Mouse (Mus musculus) kidney, postnatal 10 days (tissue): Measurements from ENCODE around the gene Pgm2l1.
A peak's percentile ranks its signal among the peaks of the same experiment; 100 is the strongest.

Experiments used
- DNase-seq: peaks from one replicate; pipeline ENCODE4 v3.0.0; 2021; ENCODE audit warnings: mixed read lengths

Pgm2l1 gene

GRCm38 (mm10) chr7:100227158-100227875, at the start of gene Pgm2l1:
Gene Pgm2l1 (plus strand): TSS chr7:100227394.
- peak; percentile 98 for DNase-seq

- peak; percentile 70 for DNase-seq
Measured at GRCm38 (mm10) chr7:100178016-100178890, 48.9 kb upstream of the Pgm2l1 start.

- DNase-seq = peak; percentile 15
Measured at GRCm38 (mm10) chr7:100178891-100179233, 48.3 kb upstream of the Pgm2l1 start.

- no peak for DNase-seq
Measured at GRCm38 (mm10) chr7:100179394-100179793, 47.8 kb upstream of the Pgm2l1 start.

DNA sequence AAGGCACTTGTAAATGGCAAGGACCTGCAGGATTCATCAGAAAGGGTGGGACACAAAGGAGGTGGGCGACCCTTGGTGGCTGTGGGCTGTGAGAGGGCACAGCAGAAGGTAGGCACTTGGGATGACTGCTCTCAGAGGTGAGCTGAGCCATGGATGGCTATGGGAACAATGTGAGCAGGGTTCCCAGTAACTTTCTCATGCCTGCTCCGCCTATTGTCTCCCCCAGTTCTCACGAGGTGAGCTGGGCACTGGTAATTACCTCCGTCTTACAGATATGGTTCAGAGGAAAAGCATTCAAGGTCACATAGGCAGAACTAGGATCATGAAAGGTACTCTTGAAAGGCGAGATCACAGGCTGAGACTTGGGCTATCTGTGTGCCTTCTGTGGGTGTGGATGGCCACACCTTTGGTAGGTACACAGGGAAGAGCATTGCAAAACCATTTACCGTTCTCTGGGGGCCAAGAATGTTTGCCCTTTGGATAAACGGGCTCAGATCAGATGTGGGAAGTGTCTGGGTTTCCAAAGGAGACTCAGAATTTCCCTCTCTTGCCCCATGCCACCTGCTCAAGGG, 47.3 kb upstream of the Pgm2l1 start:
- no peak for DNase-seq

DNA sequence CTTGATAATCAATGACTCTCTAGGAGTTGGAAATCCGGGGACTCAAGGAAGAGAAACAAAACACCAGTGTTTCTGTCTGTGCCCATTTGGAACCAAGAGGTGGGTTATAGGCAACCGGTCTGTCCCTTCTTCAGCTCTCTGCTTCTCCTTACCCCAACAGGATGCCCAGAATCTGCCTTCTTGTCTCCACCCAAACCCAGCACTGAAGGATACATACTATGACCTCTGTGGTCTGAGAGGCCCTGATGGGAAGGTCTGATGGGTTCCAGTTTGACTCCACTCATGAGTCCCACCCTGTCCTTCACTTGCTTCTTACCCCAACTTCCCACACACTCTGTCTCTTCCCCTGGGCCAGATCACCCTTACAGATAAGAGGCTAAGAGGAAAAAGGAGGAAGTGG, 46.0 kb upstream of the Pgm2l1 start:
- no peak for DNase-seq

DNA sequence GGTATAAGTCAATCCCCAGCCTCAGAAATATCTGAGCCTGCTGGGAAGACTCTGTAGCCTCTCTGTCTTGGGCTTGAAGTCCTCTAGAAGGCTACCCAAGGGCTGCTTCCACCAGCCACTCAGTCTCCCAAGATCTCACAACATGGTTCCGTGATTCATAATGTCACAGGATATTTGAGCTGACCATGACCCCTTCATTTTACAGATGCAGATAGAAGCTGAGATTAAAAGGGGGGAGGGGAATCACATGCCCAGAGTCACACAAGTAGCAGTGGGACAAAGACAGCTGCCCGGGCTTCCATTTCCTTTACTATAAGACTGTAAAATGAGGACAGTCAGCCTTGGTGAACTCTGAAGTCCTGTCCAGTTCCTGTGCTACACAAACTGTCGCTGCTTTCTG, 45.6 kb upstream of the Pgm2l1 start:
- no peak for DNase-seq

- no peak for DNase-seq
Measured at GRCm38 (mm10) chr7:100182388-100182787, 44.8 kb upstream of the Pgm2l1 start.

DNA sequence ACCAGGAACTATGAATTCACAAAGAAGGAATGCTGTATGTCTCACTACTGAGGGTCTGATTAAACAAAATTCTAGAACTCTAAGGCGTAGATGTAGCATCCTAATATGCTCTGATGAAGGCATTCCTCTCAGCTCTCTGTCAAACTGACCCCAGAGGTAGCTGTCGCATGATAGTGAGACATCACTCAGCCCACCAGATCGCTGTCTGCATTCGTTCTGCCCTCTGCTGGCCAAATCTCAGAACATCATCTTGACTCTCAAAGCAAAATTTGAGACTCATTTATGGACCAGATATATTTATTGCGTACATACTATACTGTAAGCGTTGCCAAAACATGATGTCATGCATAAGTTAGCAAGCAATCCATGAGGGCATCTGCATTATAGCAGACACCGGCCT, 39.6 kb upstream of the Pgm2l1 start:
- DNase-seq = peak; percentile 73

DNA sequence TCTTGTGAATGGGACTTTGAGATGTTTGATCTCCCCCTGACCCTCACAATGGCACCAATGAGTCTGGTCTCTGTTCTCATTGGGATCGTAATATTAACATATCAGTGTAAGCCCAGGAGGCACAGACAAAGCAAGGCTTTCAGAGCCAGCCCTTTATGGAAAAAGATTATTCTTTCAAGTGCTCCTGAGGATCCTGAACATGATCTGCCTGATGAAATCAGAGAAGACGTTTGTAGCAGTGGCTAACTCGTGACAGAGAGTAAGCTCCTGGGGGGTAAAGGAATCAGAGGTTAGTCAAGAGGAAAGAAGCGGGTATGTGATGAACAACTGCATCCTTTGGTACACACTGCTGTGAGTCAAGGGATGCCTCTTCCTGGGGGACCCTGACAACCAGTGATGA, 37.0 kb upstream of the Pgm2l1 start:
- DNase-seq = no peak

- peak; percentile 89 for DNase-seq
Measured at GRCm38 (mm10) chr7:100190778-100191177, 36.4 kb upstream of the Pgm2l1 start.

- no peak for DNase-seq
Measured at GRCm38 (mm10) chr7:100201191-100201590, 26.0 kb upstream of the Pgm2l1 start.

GRCm38 (mm10) chr7:100203616-100204015, 23.6 kb upstream of the Pgm2l1 start:
- DNase-seq = no peak

DNA sequence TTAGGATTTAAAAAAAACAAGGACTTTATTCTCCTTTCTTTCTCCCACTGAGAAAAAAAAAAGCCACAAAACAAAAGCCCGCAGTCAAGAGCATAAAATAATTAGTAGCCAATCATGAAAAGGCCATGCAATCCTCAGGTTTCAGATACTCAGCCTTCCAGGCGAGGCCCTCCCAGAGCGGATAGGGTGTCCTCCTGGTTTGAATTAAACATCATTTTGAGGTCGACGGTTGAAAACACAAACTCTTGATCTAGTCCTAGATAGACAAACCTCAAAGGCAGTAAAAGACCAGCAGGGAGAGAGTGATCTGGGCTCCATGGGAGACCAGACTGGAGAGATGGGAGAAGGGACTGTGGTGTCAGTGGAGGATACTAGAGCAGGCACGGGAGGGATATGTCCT, 22.3 kb upstream of the Pgm2l1 start:
- no peak for DNase-seq

DNA sequence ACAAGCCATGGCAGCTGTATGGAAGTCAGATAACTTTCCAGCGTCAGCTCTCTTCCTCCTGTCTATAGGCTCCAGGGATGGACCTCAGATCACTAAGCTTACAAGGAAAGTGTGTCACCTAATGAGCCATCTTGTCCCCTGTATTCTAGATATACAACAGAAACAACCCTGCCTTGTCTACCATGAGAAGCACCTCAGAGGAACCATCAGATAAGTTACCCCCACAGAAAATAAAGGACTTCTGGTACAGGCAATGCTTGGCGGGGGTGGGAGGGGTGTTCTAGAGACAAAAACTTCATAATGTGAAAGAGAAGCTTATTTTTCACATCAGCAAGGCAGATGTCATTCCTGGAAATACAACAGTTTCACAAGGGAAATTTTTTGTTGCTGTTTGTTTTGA, 21.1 kb upstream of the Pgm2l1 start:
- DNase-seq = no peak

- DNase-seq = no peak
Measured at GRCm38 (mm10) chr7:100207886-100208285, 19.3 kb upstream of the Pgm2l1 start.

GRCm38 (mm10) chr7:100214310-100214709, 12.9 kb upstream of the Pgm2l1 start:
- no peak for DNase-seq

GRCm38 (mm10) chr7:100215116-100215732, 12.0 kb upstream of the Pgm2l1 start:
- no peak for DNase-seq

DNA sequence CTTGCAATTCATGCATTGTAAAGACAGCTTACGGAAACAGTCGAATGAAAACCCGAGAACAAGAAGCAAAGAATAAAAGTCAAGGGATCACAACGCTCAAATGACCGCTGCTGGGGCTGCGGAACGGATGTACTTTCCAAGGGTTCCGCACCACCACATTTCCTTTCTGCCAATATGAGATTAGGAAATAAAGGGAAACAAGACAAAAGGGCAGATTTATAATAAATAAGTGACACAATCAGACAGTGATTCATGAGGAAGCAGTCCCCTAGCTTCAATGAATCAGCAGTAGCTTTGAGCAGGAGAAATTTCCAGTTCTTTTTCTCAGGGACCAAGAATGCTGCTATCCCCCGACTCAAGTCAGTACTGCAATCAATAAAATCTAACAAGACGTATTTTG, 11.2 kb upstream of the Pgm2l1 start:
- DNase-seq = peak; percentile 17

- no peak for DNase-seq
Measured at GRCm38 (mm10) chr7:100216601-100217565, 10.3 kb upstream of the Pgm2l1 start.

DNA sequence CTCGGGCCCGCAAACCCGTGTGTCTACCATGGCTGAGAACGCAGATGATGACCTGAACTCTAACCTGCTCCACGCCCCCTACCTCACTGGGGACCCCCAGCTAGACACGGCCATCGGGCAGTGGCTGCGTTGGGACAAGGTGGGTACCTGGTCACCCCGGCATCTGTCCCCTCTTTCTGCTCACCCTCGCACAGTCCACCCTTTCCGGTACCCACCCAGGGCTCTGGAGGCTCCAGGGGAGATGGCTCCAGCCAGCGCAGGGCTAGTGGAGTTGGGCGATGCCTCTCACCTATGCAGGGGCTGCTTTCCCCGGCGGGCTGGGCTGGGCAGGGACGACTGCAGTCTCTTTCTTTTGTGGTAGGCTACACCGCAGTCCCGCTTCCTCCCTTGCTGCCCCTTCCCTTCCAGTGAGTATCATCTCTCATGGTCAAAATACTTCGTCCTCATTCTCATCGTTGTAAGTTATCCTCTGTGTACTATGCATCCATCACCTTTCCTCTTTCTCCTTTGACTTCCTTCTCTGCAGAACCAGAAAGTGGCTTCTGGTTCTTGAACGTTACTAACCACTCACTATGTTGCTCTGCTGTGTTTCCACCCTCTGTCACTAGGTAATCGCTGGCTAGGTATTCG, 817 bp downstream of the Pgm2l1 start:
- DNase-seq = peak; percentile 50

- DNase-seq = no peak
Measured at GRCm38 (mm10) chr7:100228957-100229356, 1.8 kb downstream of the Pgm2l1 start.
